Mouse (Mus musculus) liver, embryonic 18 days (tissue): ENCODE results near the gene Retnla. TPM values are rescaled to one million over a fixed set of nuclear protein-coding genes. Genes with fewer than 3 reads are reported as not detected.

Source experiments
- polyA plus RNA-seq: library from polyadenylated mRNA; depleted of rRNA; stranded (reverse); fragments of >200 nt; gene quantifications from 2 replicates; pipeline ENCODE4 v1.2.3, GENCODE M21; 2012; rRNA removed

Gene Retnla
- polyA plus RNA-seq, result not detected in 2 replicates

GRCm38 (mm10) chr16:48842266-48842665 is at the start of gene Retnla:
Gene Retnla (plus strand): TSS chr16:48842551.

GRCm38 (mm10) chr16:48816695-48817094 is 25.7 kb upstream of the Retnla start, which contains the start of gene Retnlb:
Gene Retnlb (plus strand): TSS chr16:48816856.

DNA sequence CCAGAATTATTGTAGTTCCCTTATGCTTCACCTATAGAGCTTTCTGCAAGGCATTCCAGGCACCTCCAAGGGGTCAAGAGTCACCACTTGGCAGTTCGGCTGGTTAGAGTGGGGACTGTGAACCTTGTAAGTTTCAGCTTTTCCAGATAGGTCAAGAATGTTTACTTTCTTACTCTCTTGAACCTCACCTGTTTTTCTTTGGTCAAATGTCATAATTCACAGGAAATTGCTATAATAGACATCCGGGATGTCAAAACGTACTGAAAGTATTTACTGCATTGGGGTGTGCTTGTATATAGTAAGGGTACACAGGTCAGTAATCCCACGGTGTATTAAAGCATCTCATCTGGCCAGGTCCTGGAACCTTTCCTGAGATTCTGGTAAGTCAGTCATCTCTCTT is 30.0 kb downstream of the Retnla start, which contains the start of gene Retnlg:
Retnlg (plus strand) TSS at position 301 of the 400 bp plus-strand sequence.

Other genes starting within 250 kb of the Retnla start
- gene Trat1, start 70.5 kb upstream of the Retnla start, polyA plus RNA-seq, result 0.01 TPM in 2 replicates
- gene Retnlb, start 25.7 kb upstream of the Retnla start, polyA plus RNA-seq, result not detected in 2 replicates
- 151 and 164 TPM in 2 replicates for gene Retnlg, start 30.1 kb downstream of the Retnla start, polyA plus RNA-seq
- gene Dzip3, start 151.6 kb downstream of the Retnla start, polyA plus RNA-seq, result 3.7 and 4.9 TPM in 2 replicates
- 9.9 and 10.4 TPM in 2 replicates for gene Cip2a, start 151.6 kb downstream of the Retnla start, polyA plus RNA-seq
- not detected in 2 replicates for gene Myh15, start 214.9 kb downstream of the Retnla start, polyA plus RNA-seq